Mouse (Mus musculus) ES-Bruce4 (cell line): ENCODE data around the gene Kif2a.

ENCODE experiments used
- CTCF ChIP-seq: IDR thresholded peaks from one replicate; pipeline ENCODE4 v1.8.1; 2011; ENCODE audit warnings: low read depth, low read length
- EP300 ChIP-seq: IDR thresholded peaks from 2 replicates; pipeline ENCODE4 v1.6.1; 2011; ENCODE audit warnings: low read depth, low read length; ENCODE audit not compliant: insufficient read depth
- POLR2A ChIP-seq: IDR thresholded peaks from one replicate; pipeline ENCODE4 v1.8.1; 2011; ENCODE audit warnings: low read length; ENCODE audit not compliant: insufficient read depth

- no peak for TF ChIP-seq CTCF
- no peak for TF ChIP-seq POLR2A
- TF ChIP-seq EP300: no peak
Measured at GRCm38 (mm10) chr13:106996891-106997290, 25.0 kb downstream of the Kif2a start.
